In genomic region chr9:41083386-41084055, GRCm38 (mm10) we compare ENCODE assay signal across 12 mouse cellular contexts.
DNase-seq lines count a peak whose midpoint lies in the region; ATAC-seq lines count a peak whose summit lies in the region.
"Had no signal": no experiment of that assay in that cellular context is flagged by ENCODE, and none has a peak within 500 bp of the region (broad histone marks: within the 10 kb centered on the region; RNA-seq: fewer than 3 reads in every experiment).

No protein-coding gene starts in this region.

- peak overlapping the region; percentile 69 for H3K27ac ChIP-seq in heart, embryonic 16.5 days (ENCODE audit: low read length)
- H3K27ac ChIP-seq in neural tube, embryonic 13.5 days (replicated peaks) = peak overlapping the region; percentile 3; the same call in 1 of the 2 replicates
- no peak overlapping the region for H3K27ac ChIP-seq in midbrain, embryonic 10.5 days (replicated peaks)
- H3K27ac ChIP-seq: hindbrain, embryonic 15.5 days; midbrain, embryonic 15.5 days had no signal

- H3K27me3 ChIP-seq in heart, embryonic 16.5 days (ENCODE audit: control insufficient read depth, insufficient read depth, low read length) = no peaks in the 10 kb centered on the region
- no peaks in the 10 kb centered on the region for H3K27me3 ChIP-seq in neural tube, embryonic 13.5 days
- no peaks in the 10 kb centered on the region for H3K27me3 ChIP-seq in splenic B cell, adult 2 months (ENCODE audit: control insufficient read depth, insufficient read depth, low read length, poor library complexity, severe bottlenecking)
- H3K27me3 ChIP-seq in midbrain, embryonic 10.5 days (ENCODE audit: low read depth, poor library complexity, severe bottlenecking) = no peaks in the 10 kb centered on the region
- H3K27me3 ChIP-seq: embryonic facial prominence, embryonic 12.5 days; hindbrain, embryonic 15.5 days; midbrain, embryonic 15.5 days had no signal

- no peak overlapping the region for H3K4me2 ChIP-seq in heart, embryonic 16.5 days (ENCODE audit: low read depth, low read length)
- no peak overlapping the region for H3K4me2 ChIP-seq in neural tube, embryonic 13.5 days
- H3K4me2 ChIP-seq: embryonic facial prominence, embryonic 12.5 days; hindbrain, embryonic 15.5 days; midbrain, embryonic 15.5 days had no signal

- peak overlapping the region; percentile 22; the same call in 1 of the 2 replicates for H3K9ac ChIP-seq in heart, embryonic 16.5 days (ENCODE audit: low read length)
- no peak overlapping the region for H3K9ac ChIP-seq in neural tube, embryonic 13.5 days
- H3K9ac ChIP-seq: embryonic facial prominence, embryonic 12.5 days; forebrain, postnatal 0 days; hindbrain, embryonic 15.5 days; midbrain, embryonic 15.5 days had no signal

- H3K36me3 ChIP-seq in heart, embryonic 16.5 days (ENCODE audit: control insufficient read depth, insufficient read depth) = no peaks in the 10 kb centered on the region
- no peaks in the 10 kb centered on the region for H3K36me3 ChIP-seq in neural tube, embryonic 13.5 days
- H3K36me3 ChIP-seq in splenic B cell, adult 2 months (ENCODE audit: control insufficient read depth, insufficient read depth, low read length, poor library complexity, severe bottlenecking) = no peaks in the 10 kb centered on the region
- no peaks in the 10 kb centered on the region for H3K36me3 ChIP-seq in midbrain, embryonic 10.5 days
- H3K36me3 ChIP-seq: embryonic facial prominence, embryonic 12.5 days; hindbrain, embryonic 15.5 days; midbrain, embryonic 15.5 days had no signal

- WGBS in heart, embryonic 16.5 days = 71% methylated on average over 6 of the region's 6 CpGs
- WGBS in neural tube, embryonic 13.5 days = 82% methylated on average over 6 of the region's 6 CpGs
- WGBS in midbrain, embryonic 10.5 days = 83% methylated on average over 6 of the region's 6 CpGs

- no peak for ATAC-seq in heart, embryonic 16.5 days (replicated peaks; ENCODE audit: extremely low read depth, insufficient read depth, low FRiP score)
- ATAC-seq in neural tube, embryonic 13.5 days (ENCODE audit: low read depth) = no peak
- peak; percentile 4 to 34; a peak in 1 of 4 replicates for ATAC-seq in hematopoietic stem cell, adult 5-6 weeks (replicated peaks in 1 of 2; ENCODE audit: insufficient read depth in 1 of 2, low FRiP score in 2 of 2, low TSS enrichment in 1 of 2, low read depth in 1 of 2, poor library complexity in 2 of 2, severe bottlenecking in 2 of 2)
- ATAC-seq: midbrain, embryonic 15.5 days had no signal

- no peak for DNase-seq in heart, adult 9 months (ENCODE audit: low spot score in 2 of 2)
- no peak for DNase-seq in neural tube, embryonic 10.5 days (ENCODE audit: extremely low spot score, low spot score)
- peak; percentile 52 for DNase-seq in splenic B cell, adult 2 months (ENCODE audit: low read depth, low spot score)
- DNase-seq in midbrain, embryonic 10.5 days (ENCODE audit: low spot score) = no peak
- DNase-seq in cerebellum, postnatal 25 days = no peak
- DNase-seq: forebrain, postnatal 0 days had no signal

- H3K4me1 ChIP-seq in heart, embryonic 16.5 days (ENCODE audit: control insufficient read depth, insufficient read depth, low read length) = peaks cover 41% of the 10 kb centered on the region
- peaks cover 32% of the 10 kb centered on the region for H3K4me1 ChIP-seq in neural tube, embryonic 13.5 days (replicated peaks)
- peaks cover 31% of the 10 kb centered on the region for H3K4me1 ChIP-seq in midbrain, embryonic 10.5 days

- no peak overlapping the region for H3K4me3 ChIP-seq in heart, embryonic 16.5 days (ENCODE audit: low read length)
- H3K4me3 ChIP-seq in neural tube, embryonic 13.5 days = no peak overlapping the region
- H3K4me3 ChIP-seq in midbrain, embryonic 10.5 days = no peak overlapping the region
- H3K4me3 ChIP-seq: embryonic facial prominence, embryonic 12.5 days; hindbrain, embryonic 15.5 days; midbrain, embryonic 15.5 days had no signal

- H3K9me3 ChIP-seq in heart, embryonic 16.5 days (replicated peaks; ENCODE audit: control insufficient read depth, low read length) = no peaks in the 10 kb centered on the region
- H3K9me3 ChIP-seq in neural tube, embryonic 13.5 days = no peaks in the 10 kb centered on the region
- H3K9me3 ChIP-seq in midbrain, embryonic 10.5 days (replicated peaks) = no peaks in the 10 kb centered on the region
- H3K9me3 ChIP-seq: embryonic facial prominence, embryonic 12.5 days; hindbrain, embryonic 15.5 days; midbrain, embryonic 15.5 days had no signal

Comparison
In these comparisons a context has a peak if more than half of its experiments do, and no peak if none do; other contexts are left out.
1. ATAC-seq: peak in hematopoietic stem cell, adult 5-6 weeks (2 of 2); none in heart, embryonic 16.5 days (single experiment) and neural tube, embryonic 13.5 days (single experiment).